Mouse (Mus musculus) kidney, embryonic 14.5 days (tissue): ENCODE data around the gene Blcap. TPM values are rescaled to one million over a fixed set of nuclear protein-coding genes. Genes with fewer than 3 reads are reported as not detected.

Experiments used
- ATAC-seq: fragments of 200-750 bp; cut with Nextera tagmentation; 2 replicates; pipeline ENCODE4 v1.8.0; 2017; ENCODE audit warnings: moderate number of reproducible peaks, mild to moderate bottlenecking, moderate TSS enrichment, moderate library complexity; ENCODE audit not compliant: low FRiP score, low TSS enrichment
- H3K27ac ChIP-seq: fragments of 300-500 bp; sonication (generic); 2 replicates; pipeline ENCODE4 v1.5.1; 2014; ENCODE audit warnings: low read depth, mild to moderate bottlenecking, low read length, moderate library complexity, mixed read lengths
- H3K27me3 ChIP-seq: fragments of 300-500 bp; sonication (generic); 2 replicates; pipeline ENCODE4 v1.6.1; 2014; ENCODE audit warnings: mild to moderate bottlenecking, low read length; ENCODE audit not compliant: control insufficient read depth, insufficient read depth
- H3K36me3 ChIP-seq: fragments of 300-500 bp; sonication (generic); 2 replicates; pipeline ENCODE4 v1.6.1; 2014; ENCODE audit warnings: low read length, mixed read lengths; ENCODE audit not compliant: control insufficient read depth, insufficient read depth
- H3K4me1 ChIP-seq: fragments of 300-500 bp; sonication (generic); 2 replicates; pipeline ENCODE4 v1.6.1; 2014; ENCODE audit warnings: low read length, mixed read lengths; ENCODE audit not compliant: control insufficient read depth, insufficient read depth
- H3K4me2 ChIP-seq: fragments of 300-500 bp; sonication (generic); replicated peaks from 2 replicates; pipeline ENCODE4 v1.6.1; 2014; ENCODE audit warnings: low read depth, mild to moderate bottlenecking, low read length
- H3K4me3 ChIP-seq: fragments of 300-500 bp; sonication (generic); 2 replicates; pipeline ENCODE4 v1.5.1; 2014; ENCODE audit warnings: mild to moderate bottlenecking, low read length
- H3K9ac ChIP-seq: fragments of 300-500 bp; sonication (generic); 2 replicates; pipeline ENCODE4 v1.6.1; 2014; ENCODE audit warnings: low read depth, mild to moderate bottlenecking, low read length, moderate library complexity
- H3K9me3 ChIP-seq: fragments of 300-500 bp; sonication (generic); 2 replicates; pipeline ENCODE4 v1.6.1; 2016; ENCODE audit warnings: low read length; ENCODE audit not compliant: control insufficient read depth
- WGBS: fragments of 180-500 bp; shearing (Covaris S2); extraction: QIAGEN DNeasy Blood & Tissue Kit; methylation state at CpG from one replicate; pipeline ENCODE4 v1.1.7; 2014; 5-methylcytosine and 5-hydroxymethylcytosine counted together
- polyA plus RNA-seq: library from polyadenylated mRNA; unstranded; fragments of >200 nt; fragmentation: Nextera tagmentation; extraction: Ambion mirVana; gene quantifications from 2 replicates; pipeline ENCODE4 v1.2.1, GENCODE M21; 2014

Gene Blcap
- polyA plus RNA-seq, 1 experiment from 2014 or later, result 48.7 TPM

DNA sequence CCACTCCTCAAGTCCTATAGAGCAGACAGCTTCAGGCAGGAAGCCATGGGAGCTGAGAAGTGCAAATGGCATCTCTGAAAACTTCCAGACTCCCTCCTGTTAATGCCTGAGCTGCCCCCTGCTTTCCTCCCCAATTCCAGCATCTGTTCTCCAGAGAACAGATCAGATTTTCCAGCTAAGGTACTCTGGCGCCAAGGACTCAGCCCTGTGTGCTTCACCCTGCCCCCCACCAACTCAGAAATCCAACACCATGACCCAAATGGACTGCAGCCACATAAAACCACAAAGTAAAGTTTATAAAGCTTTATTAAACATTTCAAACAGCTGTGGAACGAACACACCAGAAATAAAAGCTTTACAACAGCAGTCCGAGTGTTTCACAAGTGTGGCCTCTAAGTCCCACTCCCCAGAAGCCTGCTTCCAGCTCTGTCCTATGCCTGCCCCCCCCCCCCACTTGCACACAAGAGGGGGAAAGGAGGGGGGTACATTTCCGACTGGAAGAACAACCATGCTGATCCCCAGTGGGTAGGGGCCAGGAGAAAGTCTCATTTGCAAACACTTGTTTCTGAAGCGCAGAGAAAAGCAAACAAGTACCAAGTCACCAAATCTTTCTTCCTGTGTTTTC lies 14.9 kb downstream of the Blcap start:
- H3K27me3 ChIP-seq, result no peaks in the 10 kb centered on the region
- ATAC-seq, result no peak
- 0 out of 2 replicates have a peak, but pooled peaks cover 11% of the 10 kb centered on the region for H3K4me1 ChIP-seq
- H3K4me3 ChIP-seq, result no peak overlapping the region
- 53% methylated on average over 5 of the region's 5 CpGs for WGBS
- H3K36me3 ChIP-seq, result peaks cover 13% of the 10 kb centered on the region; the same call in 1 of the 2 replicates
- no peak overlapping the region for H3K9ac ChIP-seq
- H3K4me2 ChIP-seq, result no peak overlapping the region
- peak overlapping the region; percentile 42; the same call in 1 of the 2 replicates for H3K27ac ChIP-seq
- peaks cover 29% of the 10 kb centered on the region for H3K9me3 ChIP-seq

DNA sequence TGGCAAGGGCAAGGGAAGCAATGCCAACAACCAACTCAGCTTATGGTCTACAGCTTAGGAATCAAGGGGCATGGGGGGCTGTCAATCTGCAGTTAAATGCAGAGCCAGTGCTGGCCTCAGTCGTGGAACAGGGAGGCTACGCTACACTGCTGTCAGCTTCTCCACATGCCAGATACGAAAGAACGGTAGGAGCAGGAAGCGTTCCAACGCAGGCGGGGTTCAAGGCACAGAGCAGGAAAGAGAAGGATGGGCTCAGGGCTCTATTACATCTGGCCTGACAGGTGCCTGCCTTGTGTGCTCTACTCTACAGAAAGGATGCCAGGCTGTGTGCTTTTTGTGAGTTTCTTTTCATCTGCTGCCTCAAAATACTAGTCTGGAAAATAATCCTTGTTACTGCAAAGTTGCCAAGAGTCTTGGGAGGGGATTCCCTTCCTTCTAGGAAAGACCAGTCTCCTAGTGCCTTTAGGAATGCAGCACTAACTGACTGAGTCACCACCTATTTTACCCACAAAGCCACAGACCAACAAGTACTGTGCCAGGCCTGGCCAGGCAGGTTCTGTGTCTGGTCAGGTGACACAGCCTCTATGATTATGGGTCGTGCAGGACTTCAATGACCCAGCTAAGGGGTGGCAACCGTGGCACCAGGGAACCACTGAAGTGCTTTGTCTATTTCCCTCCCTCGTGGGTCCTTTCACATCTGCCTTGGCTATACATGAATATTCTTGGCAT lies 18.8 kb downstream of the Blcap start:
- Histone ChIP-seq H3K36me3 (peaks cover 14% of the 10 kb centered on the region; the same call in 1 of the 2 replicates), H3K4me1 (0 out of 2 replicates have a peak, but pooled peaks cover 11% of the 10 kb centered on the region), H3K27me3 (no peaks in the 10 kb centered on the region), H3K4me3 (no peak overlapping the region), H3K4me2 (no peak overlapping the region), H3K9ac (no peak overlapping the region), H3K9me3 (no peaks in the 10 kb centered on the region), H3K27ac (no peak overlapping the region)
- ATAC-seq, result no peak
- 75% methylated on average over 10 of the region's 10 CpGs for WGBS

DNA sequence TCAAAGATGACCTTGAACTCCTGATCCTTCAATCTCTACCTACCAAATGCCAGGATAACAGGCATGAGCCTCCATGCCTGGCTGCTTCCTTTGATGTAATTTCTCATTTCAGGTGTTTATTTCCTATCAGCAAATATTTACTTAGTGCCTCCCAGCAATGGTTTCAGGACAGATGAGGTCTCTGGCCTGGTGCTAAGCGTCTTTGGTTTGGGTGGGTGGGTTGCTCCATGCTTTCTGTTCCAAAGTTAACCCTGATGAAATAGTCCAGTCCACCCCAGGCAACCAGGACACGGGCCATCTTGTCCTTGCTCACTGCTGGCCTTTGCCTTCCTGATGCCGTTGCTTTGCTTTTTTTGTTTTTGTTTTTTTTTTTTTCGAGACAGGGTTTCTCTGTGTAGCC lies 20.8 kb downstream of the Blcap start:
- no peak overlapping the region for H3K4me2 ChIP-seq
- no peaks in the 10 kb centered on the region for H3K27me3 ChIP-seq
- H3K9me3 ChIP-seq, result no peaks in the 10 kb centered on the region
- H3K36me3 ChIP-seq, result peaks cover 11% of the 10 kb centered on the region; the same call in 1 of the 2 replicates
- no peak for ATAC-seq
- H3K4me1 ChIP-seq, result 0 out of 2 replicates have a peak, but pooled peaks cover 4% of the 10 kb centered on the region
- no peak overlapping the region for H3K9ac ChIP-seq
- WGBS, result 74% methylated on average over 4 of the region's 4 CpGs
- no peak overlapping the region for H3K4me3 ChIP-seq
- no peak overlapping the region for H3K27ac ChIP-seq

DNA sequence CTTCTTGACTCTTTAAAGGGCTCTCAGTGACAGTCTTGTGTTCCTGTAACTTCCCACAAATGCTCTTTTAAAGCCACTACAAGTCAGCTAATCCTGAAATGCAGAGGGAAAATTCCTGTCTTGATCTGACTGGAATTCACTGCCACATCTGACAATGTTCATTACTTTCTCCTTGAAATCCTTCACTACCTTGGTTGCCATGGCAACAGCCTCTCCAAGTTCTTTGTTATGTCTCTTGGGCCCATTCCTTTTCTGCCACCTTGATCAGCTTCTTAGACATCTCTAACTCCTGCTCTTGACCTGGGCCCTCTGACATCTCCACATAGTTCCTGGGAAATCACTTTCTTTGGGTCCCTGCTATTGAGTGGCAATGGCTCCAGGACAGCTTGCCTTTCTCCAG lies 24.4 kb downstream of the Blcap start:
- Histone ChIP-seq H3K4me3 (no peak overlapping the region), H3K4me2 (no peak overlapping the region), H3K9me3 (no peaks in the 10 kb centered on the region), H3K9ac (no peak overlapping the region), H3K27ac (no peak overlapping the region), H3K4me1 (no peaks in the 10 kb centered on the region), H3K36me3 (peaks cover 15% of the 10 kb centered on the region), H3K27me3 (no peaks in the 10 kb centered on the region)
- ATAC-seq, result no peak

DNA sequence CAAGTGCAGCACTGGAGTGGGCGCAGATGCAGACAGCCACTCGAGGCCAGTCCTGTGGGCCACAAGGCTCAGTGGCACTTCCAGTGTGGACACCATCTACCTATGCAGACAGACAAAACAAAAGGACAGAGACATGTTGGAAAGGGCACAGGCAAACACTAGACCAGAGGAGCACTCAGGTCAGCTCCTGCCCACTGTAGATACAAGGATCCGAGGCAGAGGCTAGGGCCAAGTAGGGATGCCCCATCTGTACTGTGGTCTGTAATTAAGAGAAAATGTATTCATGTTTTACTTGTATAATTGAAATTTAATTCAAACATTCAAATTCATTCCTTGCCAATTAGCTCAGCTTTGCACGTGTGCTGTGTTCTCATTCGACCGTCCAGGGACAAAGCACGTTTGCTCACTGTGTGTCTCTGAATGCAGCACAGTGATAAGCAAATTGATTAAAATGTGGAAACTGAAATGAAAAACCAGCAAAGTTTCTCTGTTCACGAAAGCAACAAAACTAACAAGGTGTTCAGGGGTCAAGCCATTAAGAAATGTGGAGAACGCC lies 26.7 kb downstream of the Blcap start:
- H3K27ac ChIP-seq, result no peak overlapping the region
- no peak overlapping the region for H3K9ac ChIP-seq
- H3K4me3 ChIP-seq, result no peak overlapping the region
- no peaks in the 10 kb centered on the region for H3K27me3 ChIP-seq
- H3K9me3 ChIP-seq, result no peaks in the 10 kb centered on the region
- no peak for ATAC-seq
- peaks cover 15% of the 10 kb centered on the region for H3K36me3 ChIP-seq
- no peaks in the 10 kb centered on the region for H3K4me1 ChIP-seq
- 89% methylated on average over 9 of the region's 9 CpGs for WGBS
- no peak overlapping the region for H3K4me2 ChIP-seq

DNA sequence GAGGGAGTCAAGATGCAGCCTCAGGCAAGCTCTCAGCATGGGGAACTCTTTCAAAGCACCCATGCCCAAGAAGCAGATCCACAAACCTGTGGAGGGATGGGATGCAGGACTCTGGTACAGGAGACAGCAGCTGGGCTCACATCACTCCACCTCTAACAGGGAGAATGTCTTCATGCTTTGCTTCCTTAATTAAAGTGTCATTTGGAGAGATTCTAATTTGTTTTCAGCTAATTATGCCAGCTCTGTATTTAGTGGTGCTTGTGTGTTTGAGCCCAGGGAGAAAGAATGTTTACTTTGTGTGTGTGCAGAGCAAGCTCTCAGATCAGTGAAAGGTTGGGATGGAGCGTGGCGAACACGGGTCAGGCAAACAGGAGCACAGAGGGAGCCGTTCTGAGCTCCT lies 28.7 kb downstream of the Blcap start:
- Histone ChIP-seq H3K27me3 (no peaks in the 10 kb centered on the region), H3K4me2 (no peak overlapping the region), H3K36me3 (peaks cover 7% of the 10 kb centered on the region; the same call in 1 of the 2 replicates), H3K9ac (no peak overlapping the region), H3K27ac (no peak overlapping the region), H3K4me1 (no peaks in the 10 kb centered on the region), H3K4me3 (no peak overlapping the region), H3K9me3 (no peaks in the 10 kb centered on the region)
- no peak for ATAC-seq
- WGBS, result 82% methylated on average over 4 of the region's 4 CpGs

DNA sequence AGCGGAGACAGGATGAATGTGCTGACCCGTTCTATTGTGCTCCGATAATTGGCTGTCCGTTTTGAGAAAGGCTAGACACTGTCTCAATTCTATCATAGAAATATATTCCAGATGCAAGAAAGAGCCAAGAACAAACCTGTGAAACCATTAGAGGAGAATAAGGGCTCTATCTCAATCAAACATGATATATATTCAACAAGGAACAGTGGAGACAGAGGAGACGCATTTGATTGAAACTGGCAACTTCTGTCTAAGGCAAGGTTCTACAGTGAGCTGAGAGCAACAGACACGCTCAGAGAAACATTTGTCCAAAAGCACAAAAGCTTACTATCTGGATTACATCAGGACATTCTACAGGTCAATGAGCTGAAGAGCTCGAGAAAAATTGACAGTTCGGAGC lies 29.4 kb downstream of the Blcap start:
- Histone ChIP-seq H3K9ac (no peak overlapping the region), H3K4me2 (no peak overlapping the region), H3K4me1 (no peaks in the 10 kb centered on the region), H3K27me3 (no peaks in the 10 kb centered on the region), H3K9me3 (no peaks in the 10 kb centered on the region), H3K36me3 (peaks cover 7% of the 10 kb centered on the region; the same call in 1 of the 2 replicates), H3K27ac (no peak overlapping the region), H3K4me3 (no peak overlapping the region)
- 86% methylated on average over 8 of the region's 8 CpGs for WGBS
- no peak for ATAC-seq

DNA sequence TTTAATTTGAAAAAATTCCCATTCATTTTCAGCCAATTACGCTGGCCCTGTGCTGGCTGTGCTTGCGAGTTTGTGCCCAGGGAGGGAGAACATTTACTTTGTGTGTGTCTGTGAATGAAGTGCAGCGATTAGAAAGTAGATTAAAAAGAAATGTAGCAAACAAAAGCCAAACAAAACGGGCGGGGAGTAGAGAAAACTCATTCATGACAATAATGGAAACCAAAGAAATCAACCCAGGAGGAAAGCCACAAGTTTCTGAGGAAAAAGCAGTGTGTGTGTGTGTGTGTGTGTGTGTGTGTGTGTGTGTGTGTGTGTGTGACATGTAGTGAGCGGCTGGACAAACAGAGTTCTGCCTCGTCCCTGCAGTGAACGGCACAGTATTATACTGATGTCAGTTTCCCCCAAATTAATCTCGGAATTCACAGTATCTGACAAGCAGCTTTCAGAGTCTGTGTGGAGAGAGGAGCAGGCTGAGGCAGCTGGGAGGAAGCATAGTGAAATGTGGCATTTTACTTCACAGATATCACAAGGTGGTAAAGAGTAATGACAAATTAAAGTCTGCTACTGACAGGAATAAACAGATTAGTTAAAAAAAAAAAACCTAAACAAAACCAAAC lies 30.0 kb downstream of the Blcap start:
- Histone ChIP-seq H3K9ac (no peak overlapping the region), H3K27me3 (no peaks in the 10 kb centered on the region), H3K4me2 (no peak overlapping the region), H3K4me1 (no peaks in the 10 kb centered on the region), H3K27ac (no peak overlapping the region), H3K9me3 (no peaks in the 10 kb centered on the region), H3K4me3 (no peak overlapping the region), H3K36me3 (peaks cover 4% of the 10 kb centered on the region; the same call in 1 of the 2 replicates)
- no peak for ATAC-seq
- 79% methylated on average over 9 of the region's 9 CpGs for WGBS
